Mouse (Mus musculus): ENCODE data around the gene Grap. TPM values are rescaled to one million over a fixed set of nuclear protein-coding genes. Genes with fewer than 3 reads are reported as not detected.

The Grap gene
- polyA plus RNA-seq, 1 experiment = 0.14 TPM

GRCm38 (mm10) chr11:61650470-61651265 lies 2.4 kb upstream of the Grap start:
- H3K36me3 ChIP-seq (ENCODE audit: control insufficient read depth, insufficient read depth) = no peaks in the 10 kb centered on the region
- TF ChIP-seq CTCF (IDR thresholded peaks at IDR 0.05; ENCODE audit: control insufficient read depth, insufficient read depth, insufficient read length) (no peak), USF1 (IDR thresholded peaks at IDR 0.05; ENCODE audit: low read depth) (no peak), MAX (IDR thresholded peaks at IDR 0.05) (no peak), CEBPB (IDR thresholded peaks at IDR 0.05; ENCODE audit: low read depth) (no peak), MYOD1 (IDR thresholded peaks at IDR 0.05; ENCODE audit: control insufficient read depth, insufficient read length, low read depth) (no peak), MYOG (IDR thresholded peaks at IDR 0.05; ENCODE audit: control insufficient read depth, extremely low read depth, insufficient read length) (no peak), FOSL1 (IDR thresholded peaks at IDR 0.05; ENCODE audit: insufficient read depth, low read length, poor library complexity, severe bottlenecking) (no peak)
- no peaks in the 10 kb centered on the region for H3K27me3 ChIP-seq (ENCODE audit: control insufficient read depth, insufficient read depth, insufficient read length)
- H3K79me3 ChIP-seq (ENCODE audit: low read depth) = no peaks in the 10 kb centered on the region
- H3K4me3 ChIP-seq (ENCODE audit: insufficient read depth, poor library complexity, severe bottlenecking) = no peak overlapping the region
- H3K79me2 ChIP-seq (ENCODE audit: control insufficient read depth, insufficient read depth) = no peaks in the 10 kb centered on the region
- H3ac ChIP-seq (ENCODE audit: control insufficient read depth, insufficient read length, low read depth) = no peak overlapping the region

GRCm38 (mm10) chr11:61652216-61652615 lies 849 bp upstream of the Grap start:
- Histone ChIP-seq H3ac (ENCODE audit: control insufficient read depth, insufficient read length, low read depth) (no peak overlapping the region), H3K79me3 (ENCODE audit: low read depth) (no peaks in the 10 kb centered on the region), H3K79me2 (ENCODE audit: control insufficient read depth, insufficient read depth) (no peaks in the 10 kb centered on the region), H3K4me3 (ENCODE audit: insufficient read depth, poor library complexity, severe bottlenecking) (no peak overlapping the region), H3K36me3 (ENCODE audit: control insufficient read depth, insufficient read depth) (no peaks in the 10 kb centered on the region), H3K27me3 (ENCODE audit: control insufficient read depth, insufficient read depth, insufficient read length) (no peaks in the 10 kb centered on the region)
- TF ChIP-seq MYOG (IDR thresholded peaks at IDR 0.05; ENCODE audit: control insufficient read depth, extremely low read depth, insufficient read length) (no peak), CTCF (IDR thresholded peaks at IDR 0.05; ENCODE audit: control insufficient read depth, insufficient read depth, insufficient read length) (no peak), MYOD1 (IDR thresholded peaks at IDR 0.05; ENCODE audit: control insufficient read depth, insufficient read length, low read depth) (no peak), CEBPB (IDR thresholded peaks at IDR 0.05; ENCODE audit: low read depth) (no peak), FOSL1 (IDR thresholded peaks at IDR 0.05; ENCODE audit: insufficient read depth, low read length, poor library complexity, severe bottlenecking) (no peak), MAX (IDR thresholded peaks at IDR 0.05) (no peak), USF1 (IDR thresholded peaks at IDR 0.05; ENCODE audit: low read depth) (no peak)

- Histone ChIP-seq H3K36me3 (ENCODE audit: control insufficient read depth, insufficient read depth) (no peaks in the 10 kb centered on the region), H3K79me2 (ENCODE audit: control insufficient read depth, insufficient read depth) (no peaks in the 10 kb centered on the region), H3K4me3 (ENCODE audit: insufficient read depth, poor library complexity, severe bottlenecking) (no peak overlapping the region), H3K79me3 (ENCODE audit: low read depth) (no peaks in the 10 kb centered on the region), H3ac (ENCODE audit: control insufficient read depth, insufficient read length, low read depth) (no peak overlapping the region), H3K27me3 (ENCODE audit: control insufficient read depth, insufficient read depth, insufficient read length) (no peaks in the 10 kb centered on the region)
- TF ChIP-seq MYOG (IDR thresholded peaks at IDR 0.05; ENCODE audit: control insufficient read depth, extremely low read depth, insufficient read length) (no peak), FOSL1 (IDR thresholded peaks at IDR 0.05; ENCODE audit: insufficient read depth, low read length, poor library complexity, severe bottlenecking) (no peak), CEBPB (IDR thresholded peaks at IDR 0.05; ENCODE audit: low read depth) (no peak), MAX (IDR thresholded peaks at IDR 0.05) (no peak), MYOD1 (IDR thresholded peaks at IDR 0.05; ENCODE audit: control insufficient read depth, insufficient read length, low read depth) (no peak), USF1 (IDR thresholded peaks at IDR 0.05; ENCODE audit: low read depth) (no peak), CTCF (IDR thresholded peaks at IDR 0.05; ENCODE audit: control insufficient read depth, insufficient read depth, insufficient read length) (no peak)
Measured at GRCm38 (mm10) chr11:61653568-61653967, 503 bp downstream of the Grap start.

- Histone ChIP-seq H3K79me3 (ENCODE audit: low read depth) (no peaks in the 10 kb centered on the region), H3K27me3 (ENCODE audit: control insufficient read depth, insufficient read depth, insufficient read length) (no peaks in the 10 kb centered on the region), H3K4me3 (ENCODE audit: insufficient read depth, poor library complexity, severe bottlenecking) (no peak overlapping the region), H3ac (ENCODE audit: control insufficient read depth, insufficient read length, low read depth) (no peak overlapping the region), H3K79me2 (ENCODE audit: control insufficient read depth, insufficient read depth) (no peaks in the 10 kb centered on the region), H3K36me3 (ENCODE audit: control insufficient read depth, insufficient read depth) (no peaks in the 10 kb centered on the region)
- TF ChIP-seq USF1 (IDR thresholded peaks at IDR 0.05; ENCODE audit: low read depth) (no peak), MYOG (IDR thresholded peaks at IDR 0.05; ENCODE audit: control insufficient read depth, extremely low read depth, insufficient read length) (no peak), FOSL1 (IDR thresholded peaks at IDR 0.05; ENCODE audit: insufficient read depth, low read length, poor library complexity, severe bottlenecking) (no peak), CEBPB (IDR thresholded peaks at IDR 0.05; ENCODE audit: low read depth) (no peak), MAX (IDR thresholded peaks at IDR 0.05) (no peak), MYOD1 (IDR thresholded peaks at IDR 0.05; ENCODE audit: control insufficient read depth, insufficient read length, low read depth) (no peak), CTCF (IDR thresholded peaks at IDR 0.05; ENCODE audit: control insufficient read depth, insufficient read depth, insufficient read length) (no peak)
Measured at GRCm38 (mm10) chr11:61654786-61655311, 1.8 kb downstream of the Grap start.

- Histone ChIP-seq H3K79me3 (ENCODE audit: low read depth) (no peaks in the 10 kb centered on the region), H3K4me3 (ENCODE audit: insufficient read depth, poor library complexity, severe bottlenecking) (no peak overlapping the region), H3K79me2 (ENCODE audit: control insufficient read depth, insufficient read depth) (no peaks in the 10 kb centered on the region), H3K27me3 (ENCODE audit: control insufficient read depth, insufficient read depth, insufficient read length) (no peaks in the 10 kb centered on the region), H3K36me3 (ENCODE audit: control insufficient read depth, insufficient read depth) (no peaks in the 10 kb centered on the region), H3ac (ENCODE audit: control insufficient read depth, insufficient read length, low read depth) (no peak overlapping the region)
- TF ChIP-seq CTCF (IDR thresholded peaks at IDR 0.05; ENCODE audit: control insufficient read depth, insufficient read depth, insufficient read length) = no peak
- no peak for TF ChIP-seq MYOD1 (IDR thresholded peaks at IDR 0.05; ENCODE audit: control insufficient read depth, insufficient read length, low read depth)
- no peak for TF ChIP-seq USF1 (IDR thresholded peaks at IDR 0.05; ENCODE audit: low read depth)
- no peak for TF ChIP-seq MAX (IDR thresholded peaks at IDR 0.05)
- TF ChIP-seq MYOG (IDR thresholded peaks at IDR 0.05; ENCODE audit: control insufficient read depth, extremely low read depth, insufficient read length) = no peak
- no peak for TF ChIP-seq FOSL1 (IDR thresholded peaks at IDR 0.05; ENCODE audit: insufficient read depth, low read length, poor library complexity, severe bottlenecking)
- TF ChIP-seq CEBPB (IDR thresholded peaks at IDR 0.05; ENCODE audit: low read depth) = no peak
Measured at GRCm38 (mm10) chr11:61655649-61656048, 2.6 kb downstream of the Grap start.
